Mouse (Mus musculus) liver, embryonic 11.5 days (tissue): Measurements from ENCODE around the gene Grrp1. TPM values are rescaled to one million over a fixed set of nuclear protein-coding genes. Genes with fewer than 3 reads are reported as not detected.

Experiments
- ATAC-seq: fragments of 200-750 bp; cut with Nextera tagmentation; replicated peaks from 2 replicates; pipeline ENCODE4 v1.8.0; 2017; ENCODE audit warnings: moderate number of reproducible peaks, mild to moderate bottlenecking, moderate TSS enrichment, moderate library complexity; ENCODE audit not compliant: low FRiP score
- DNase-seq: peaks from one replicate; pipeline ENCODE4 v3.0.0-alpha.2; 2017; ENCODE audit warnings: low spot score
- H3K27ac ChIP-seq: fragments of 300-500 bp; sonication (generic); 2 replicates; pipeline ENCODE4 v1.5.1; 2014; ENCODE audit warnings: mild to moderate bottlenecking, low read depth, low read length, control low read depth
- H3K27me3 ChIP-seq: fragments of 300-500 bp; sonication (generic); replicated peaks from 2 replicates; pipeline ENCODE4 v1.6.1; 2014; ENCODE audit warnings: low read length, mixed read lengths; ENCODE audit not compliant: control insufficient read depth, insufficient read depth
- H3K36me3 ChIP-seq: fragments of 300-500 bp; sonication (generic); 2 replicates; pipeline ENCODE4 v1.6.1; 2014; ENCODE audit warnings: mild to moderate bottlenecking, low read length, moderate library complexity, mixed read lengths; ENCODE audit not compliant: control insufficient read depth, insufficient read depth
- H3K4me1 ChIP-seq: fragments of 300-500 bp; sonication (generic); replicated peaks from 2 replicates; pipeline ENCODE4 v1.6.1; 2014; ENCODE audit warnings: low read length, mixed read lengths; ENCODE audit not compliant: control insufficient read depth, insufficient read depth
- H3K4me2 ChIP-seq: fragments of 300-500 bp; sonication (generic); 2 replicates; pipeline ENCODE4 v1.6.1; 2014; ENCODE audit warnings: mild to moderate bottlenecking, control low read depth, moderate library complexity
- H3K4me3 ChIP-seq: fragments of 300-500 bp; sonication (generic); 2 replicates; pipeline ENCODE4 v1.5.1; 2014; ENCODE audit warnings: low read depth, low read length, control low read depth
- H3K9ac ChIP-seq: fragments of 300-500 bp; sonication (generic); 2 replicates; pipeline ENCODE4 v1.6.1; 2014; ENCODE audit warnings: low read depth, low read length, control low read depth
- H3K9me3 ChIP-seq: fragments of 300-500 bp; sonication (generic); 2 replicates; pipeline ENCODE4 v1.6.1; 2016; ENCODE audit warnings: low read length, inconsistent platforms, mixed read lengths; ENCODE audit not compliant: control insufficient read depth
- WGBS: fragments of 180-500 bp; shearing (Covaris S2); extraction: QIAGEN DNeasy Blood & Tissue Kit; methylation state at CpG from one replicate; pipeline ENCODE4 v1.1.7; 2014; 5-methylcytosine and 5-hydroxymethylcytosine counted together
- polyA plus RNA-seq: library from polyadenylated mRNA; unstranded; fragments of >200 nt; fragmentation: Nextera tagmentation; extraction: Ambion mirVana; gene quantifications from 2 replicates; pipeline ENCODE4 v1.2.1, GENCODE M21; 2014

Grrp1 gene
- polyA plus RNA-seq, 1 experiment from 2014 or later = 3.8 TPM

DNA sequence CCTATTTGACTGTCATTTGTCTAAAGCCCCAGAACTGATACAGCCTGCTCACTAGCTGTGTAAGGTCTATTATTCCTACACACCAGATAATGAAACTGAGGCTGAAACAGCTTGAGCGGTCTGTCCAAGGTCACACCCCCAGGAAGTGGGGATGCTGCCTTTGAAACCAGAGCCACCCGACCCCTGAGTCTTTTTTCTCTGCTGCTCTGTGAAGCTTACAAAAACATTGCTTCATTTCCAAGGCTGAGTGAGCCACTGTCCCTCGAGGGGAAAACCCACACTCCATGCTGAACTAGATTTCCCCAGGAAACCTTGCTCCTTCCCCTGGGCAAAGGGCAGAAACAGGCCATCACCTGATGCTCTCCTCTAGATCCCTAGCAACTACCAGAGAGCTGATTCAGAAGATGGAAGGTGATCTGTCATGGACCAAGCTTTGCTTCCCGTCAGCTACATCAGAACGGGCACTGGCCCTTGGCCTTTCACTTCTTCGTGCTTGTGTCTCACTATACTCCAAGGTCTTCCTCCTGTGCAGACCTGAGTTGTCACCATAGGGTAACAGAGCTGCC lies 47.3 kb downstream of the Grrp1 start:
- 51% methylated on average over 6 of the region's 6 CpGs for whole genome bisulfite sequencing
- no peak overlapping the region for H3K9ac ChIP-seq
- ATAC-seq (no peak), DNase-seq (no peak)
- no peaks in the 10 kb centered on the region for H3K27me3 ChIP-seq
- no peak overlapping the region for H3K4me3 ChIP-seq
- peaks cover 3% of the 10 kb centered on the region for H3K4me1 ChIP-seq
- no peaks in the 10 kb centered on the region for H3K36me3 ChIP-seq
- H3K9me3 ChIP-seq = no peaks in the 10 kb centered on the region
- no peak overlapping the region for H3K27ac ChIP-seq
- H3K4me2 ChIP-seq = no peak overlapping the region

- Histone ChIP-seq H3K27me3 (no peaks in the 10 kb centered on the region), H3K9ac (no peak overlapping the region), H3K36me3 (no peaks in the 10 kb centered on the region), H3K4me1 (peaks cover 3% of the 10 kb centered on the region), H3K27ac (no peak overlapping the region), H3K4me3 (no peak overlapping the region), H3K9me3 (no peaks in the 10 kb centered on the region), H3K4me2 (no peak overlapping the region)
- 62% methylated on average over 17 of the region's 17 CpGs for WGBS
- DNase-seq = no peak
- no peak for ATAC-seq
Measured at GRCm38 (mm10) chr4:134203340-134203896, 50.5 kb downstream of the Grrp1 start.

DNA sequence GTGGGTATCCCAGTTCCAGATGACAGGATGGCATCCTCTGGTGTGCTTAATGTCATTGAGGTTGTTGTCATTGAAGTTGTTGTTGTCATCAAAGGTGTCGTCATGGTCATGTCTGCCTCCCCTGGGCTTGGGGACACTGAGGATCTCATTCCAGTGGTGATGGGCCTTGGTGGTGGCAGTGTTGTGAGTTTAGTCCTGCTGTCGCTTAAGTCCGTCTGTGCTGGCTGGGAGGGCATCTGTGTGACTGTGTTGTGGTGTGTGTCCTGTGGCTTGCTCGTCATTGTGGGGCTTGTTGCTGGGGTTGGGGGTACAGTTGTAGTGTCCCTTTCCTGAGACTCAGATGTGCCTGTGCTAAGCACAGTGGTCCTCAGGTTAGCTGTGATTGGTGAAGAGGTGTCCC lies 51.0 kb downstream of the Grrp1 start, which contains the start of gene Gm7534:
Gene Gm7534, minus strand, starts transcription at position 101 of the 400 bp plus-strand sequence.
- H3K36me3 ChIP-seq = no peaks in the 10 kb centered on the region
- no peaks in the 10 kb centered on the region for H3K9me3 ChIP-seq
- no peak for DNase-seq
- 85% methylated on average over 4 of the region's 4 CpGs for WGBS
- no peaks in the 10 kb centered on the region for H3K27me3 ChIP-seq
- no peak within 1 kb of the TSS for H3K9ac ChIP-seq
- no peak for ATAC-seq
- H3K27ac ChIP-seq = no peak within 1 kb of the TSS
- H3K4me2 ChIP-seq = no peak within 1 kb of the TSS
- no peak within 1 kb of the TSS for H3K4me3 ChIP-seq
- peaks cover 3% of the 10 kb centered on the region for H3K4me1 ChIP-seq

Other genes with a start within 250 kb of the Grrp1 start
- 5.8 TPM in 2 replicates for gene Lin28a, start 235.3 kb downstream of the Grrp1 start, polyA plus RNA-seq
- gene Zfp683, start 200.3 kb downstream of the Grrp1 start, polyA plus RNA-seq = not detected in 2 replicates
- gene Crybg2, start 193.3 kb downstream of the Grrp1 start, polyA plus RNA-seq = 1.2 and 1.7 TPM in 2 replicates
- gene Cd52, start 159.0 kb downstream of the Grrp1 start, polyA plus RNA-seq = 16.4 TPM in 2 replicates
- gene Ubxn11, start 151.5 kb downstream of the Grrp1 start, polyA plus RNA-seq = 5.6 and 7.0 TPM in 2 replicates
- 257 and 281 TPM in 2 replicates for gene Sh3bgrl3, start 125.3 kb downstream of the Grrp1 start, polyA plus RNA-seq
- 42.9 and 44.2 TPM in 2 replicates for gene Cep85, start 67.0 kb downstream of the Grrp1 start, polyA plus RNA-seq
- not detected in 2 replicates for gene Gm7534, start 51.1 kb downstream of the Grrp1 start, polyA plus RNA-seq
- not detected in 2 replicates for gene Catsper4, start 26.7 kb downstream of the Grrp1 start, polyA plus RNA-seq
- 0.26 and 0.51 TPM in 2 replicates for gene Cnksr1, start 15.7 kb downstream of the Grrp1 start, polyA plus RNA-seq
- gene E130218I03Rik, start 10.4 kb downstream of the Grrp1 start, polyA plus RNA-seq = 0.39 and 0.52 TPM in 2 replicates
- gene Zfp593, start 8.5 kb downstream of the Grrp1 start, polyA plus RNA-seq = 17.6 and 22.4 TPM in 2 replicates
- not detected in 2 replicates for gene Gm30191, start 7.2 kb downstream of the Grrp1 start, polyA plus RNA-seq
- 19.3 and 20.0 TPM in 2 replicates for gene Pdik1l, start 33.8 kb upstream of the Grrp1 start, polyA plus RNA-seq
- 0.19 and 0.33 TPM in 2 replicates for gene Trim63, start 61.0 kb upstream of the Grrp1 start, polyA plus RNA-seq
- gene Slc30a2, start 89.1 kb upstream of the Grrp1 start, polyA plus RNA-seq = not detected in 2 replicates
- 0.42 and 0.67 TPM in 2 replicates for gene Extl1, start 129.7 kb upstream of the Grrp1 start, polyA plus RNA-seq
- 7.9 and 8.5 TPM in 2 replicates for gene Pafah2, start 142.2 kb upstream of the Grrp1 start, polyA plus RNA-seq
- gene Stmn1, start 214.2 kb upstream of the Grrp1 start, polyA plus RNA-seq = 896 and 908 TPM in 2 replicates
- gene Paqr7, start 242.6 kb upstream of the Grrp1 start, polyA plus RNA-seq = 2.5 and 3.0 TPM in 2 replicates